Mouse (Mus musculus) kidney, embryonic 14.5 days (tissue): ENCODE results near the gene Kcnn3. TPM values are rescaled to one million over a fixed set of nuclear protein-coding genes. Genes with fewer than 3 reads are reported as not detected.

ENCODE experiments used
- ATAC-seq: fragments of 200-750 bp; cut with Nextera tagmentation; 2 replicates; pipeline ENCODE4 v1.8.0; 2017; ENCODE audit warnings: moderate number of reproducible peaks, mild to moderate bottlenecking, moderate TSS enrichment, moderate library complexity; ENCODE audit not compliant: low FRiP score, low TSS enrichment
- H3K27ac ChIP-seq: fragments of 300-500 bp; sonication (generic); 2 replicates; pipeline ENCODE4 v1.5.1; 2014; ENCODE audit warnings: low read depth, mild to moderate bottlenecking, low read length, moderate library complexity, mixed read lengths
- H3K27me3 ChIP-seq: fragments of 300-500 bp; sonication (generic); 2 replicates; pipeline ENCODE4 v1.6.1; 2014; ENCODE audit warnings: mild to moderate bottlenecking, low read length; ENCODE audit not compliant: control insufficient read depth, insufficient read depth
- H3K36me3 ChIP-seq: fragments of 300-500 bp; sonication (generic); 2 replicates; pipeline ENCODE4 v1.6.1; 2014; ENCODE audit warnings: low read length, mixed read lengths; ENCODE audit not compliant: control insufficient read depth, insufficient read depth
- H3K4me1 ChIP-seq: fragments of 300-500 bp; sonication (generic); 2 replicates; pipeline ENCODE4 v1.6.1; 2014; ENCODE audit warnings: low read length, mixed read lengths; ENCODE audit not compliant: control insufficient read depth, insufficient read depth
- H3K4me2 ChIP-seq: fragments of 300-500 bp; sonication (generic); replicated peaks from 2 replicates; pipeline ENCODE4 v1.6.1; 2014; ENCODE audit warnings: low read depth, mild to moderate bottlenecking, low read length
- H3K4me3 ChIP-seq: fragments of 300-500 bp; sonication (generic); 2 replicates; pipeline ENCODE4 v1.5.1; 2014; ENCODE audit warnings: mild to moderate bottlenecking, low read length
- H3K9ac ChIP-seq: fragments of 300-500 bp; sonication (generic); 2 replicates; pipeline ENCODE4 v1.6.1; 2014; ENCODE audit warnings: low read depth, mild to moderate bottlenecking, low read length, moderate library complexity
- H3K9me3 ChIP-seq: fragments of 300-500 bp; sonication (generic); 2 replicates; pipeline ENCODE4 v1.6.1; 2016; ENCODE audit warnings: low read length; ENCODE audit not compliant: control insufficient read depth
- WGBS: fragments of 180-500 bp; shearing (Covaris S2); extraction: QIAGEN DNeasy Blood & Tissue Kit; methylation state at CpG from one replicate; pipeline ENCODE4 v1.1.7; 2014; 5-methylcytosine and 5-hydroxymethylcytosine counted together
- polyA plus RNA-seq: library from polyadenylated mRNA; unstranded; fragments of >200 nt; fragmentation: Nextera tagmentation; extraction: Ambion mirVana; gene quantifications from 2 replicates; pipeline ENCODE4 v1.2.1, GENCODE M21; 2014

Gene Kcnn3
- polyA plus RNA-seq, 1 experiment from 2014 or later, result 2.1 TPM

DNA sequence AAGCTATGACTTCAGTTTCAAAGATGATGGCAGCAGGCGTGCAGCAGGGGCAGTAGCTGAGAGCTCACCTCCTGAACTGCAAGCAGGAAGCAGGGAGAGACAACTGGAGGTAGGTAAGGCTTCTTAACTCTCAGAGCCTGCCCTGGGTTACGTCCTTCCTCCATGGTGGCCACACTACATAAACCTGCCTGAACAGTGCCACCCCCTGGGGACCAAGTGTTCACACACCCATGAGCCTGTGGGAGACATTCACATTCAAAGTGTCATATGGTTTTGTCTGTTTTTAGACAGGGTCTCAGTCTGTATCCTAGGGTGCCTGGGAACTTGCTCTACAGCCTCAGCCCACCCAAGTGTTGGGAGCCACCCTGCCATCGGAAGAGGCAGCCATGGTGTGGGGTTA, 29.2 kb upstream of the Kcnn3 start:
- WGBS, result 91% methylated on average over 3 of the region's 3 CpGs
- Histone ChIP-seq H3K4me1 (no peaks in the 10 kb centered on the region), H3K4me3 (no peak overlapping the region), H3K27me3 (no peaks in the 10 kb centered on the region), H3K9ac (no peak overlapping the region), H3K36me3 (no peaks in the 10 kb centered on the region), H3K27ac (no peak overlapping the region), H3K9me3 (no peaks in the 10 kb centered on the region; the same call in 1 of the 2 replicates), H3K4me2 (no peak overlapping the region)
- no peak for ATAC-seq

DNA sequence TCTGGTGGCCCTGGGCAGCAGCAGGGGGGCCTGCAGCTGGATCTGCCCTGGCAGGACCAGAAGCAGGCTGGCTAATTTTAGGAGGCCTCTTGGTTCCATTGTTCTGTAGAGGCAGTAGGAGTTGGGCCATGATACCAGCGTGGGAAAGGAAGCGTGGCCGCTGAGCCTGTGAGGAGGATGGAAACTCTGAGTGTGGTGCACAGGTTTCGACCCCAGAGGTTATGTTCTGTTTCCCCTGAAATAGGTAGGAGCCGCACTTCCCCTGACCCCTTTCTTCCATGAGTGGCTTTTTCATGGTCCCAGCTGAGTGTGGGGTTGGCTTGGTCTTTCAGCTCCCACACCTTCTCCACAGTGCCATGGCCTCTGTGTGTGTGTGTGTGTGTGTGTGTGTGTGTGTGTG, 28.4 kb upstream of the Kcnn3 start:
- H3K36me3 ChIP-seq, result no peaks in the 10 kb centered on the region
- no peaks in the 10 kb centered on the region for H3K27me3 ChIP-seq
- 75% methylated on average over 5 of the region's 5 CpGs for WGBS
- H3K4me1 ChIP-seq, result no peaks in the 10 kb centered on the region
- no peaks in the 10 kb centered on the region; the same call in 1 of the 2 replicates for H3K9me3 ChIP-seq
- H3K4me3 ChIP-seq, result no peak overlapping the region
- ATAC-seq, result no peak
- no peak overlapping the region for H3K4me2 ChIP-seq
- no peak overlapping the region for H3K27ac ChIP-seq
- no peak overlapping the region for H3K9ac ChIP-seq

DNA sequence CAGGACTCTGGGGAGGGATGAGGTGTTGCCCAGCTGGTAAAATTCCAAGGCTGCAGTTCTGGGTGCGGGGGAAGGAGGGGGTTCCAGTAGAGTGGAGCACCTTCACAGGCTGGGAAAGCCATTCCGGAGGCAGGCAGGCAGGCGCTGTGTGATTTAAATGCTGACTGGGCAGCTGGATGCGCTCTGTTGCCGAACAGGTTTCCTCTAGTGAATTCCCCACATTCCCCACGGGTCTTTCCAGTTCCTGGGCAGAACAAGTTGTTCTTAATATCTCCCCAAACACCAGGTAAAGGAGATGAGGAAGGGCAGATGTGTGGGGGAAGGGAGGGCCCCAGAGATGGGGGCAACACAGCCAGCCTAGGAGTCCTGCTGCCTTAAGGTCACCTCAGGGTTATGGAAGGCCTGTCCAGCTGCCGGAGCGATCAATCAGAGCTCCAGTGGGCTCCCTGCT, 27.2 kb upstream of the Kcnn3 start:
- H3K4me2 ChIP-seq, result no peak overlapping the region
- no peaks in the 10 kb centered on the region for H3K36me3 ChIP-seq
- H3K9ac ChIP-seq, result no peak overlapping the region
- H3K4me1 ChIP-seq, result no peaks in the 10 kb centered on the region
- ATAC-seq, result peak; percentile 71
- no peaks in the 10 kb centered on the region; the same call in 1 of the 2 replicates for H3K9me3 ChIP-seq
- WGBS, result 23% methylated on average over 8 of the region's 8 CpGs
- H3K27me3 ChIP-seq, result no peaks in the 10 kb centered on the region
- no peak overlapping the region for H3K4me3 ChIP-seq
- H3K27ac ChIP-seq, result peak overlapping the region; percentile 44

DNA sequence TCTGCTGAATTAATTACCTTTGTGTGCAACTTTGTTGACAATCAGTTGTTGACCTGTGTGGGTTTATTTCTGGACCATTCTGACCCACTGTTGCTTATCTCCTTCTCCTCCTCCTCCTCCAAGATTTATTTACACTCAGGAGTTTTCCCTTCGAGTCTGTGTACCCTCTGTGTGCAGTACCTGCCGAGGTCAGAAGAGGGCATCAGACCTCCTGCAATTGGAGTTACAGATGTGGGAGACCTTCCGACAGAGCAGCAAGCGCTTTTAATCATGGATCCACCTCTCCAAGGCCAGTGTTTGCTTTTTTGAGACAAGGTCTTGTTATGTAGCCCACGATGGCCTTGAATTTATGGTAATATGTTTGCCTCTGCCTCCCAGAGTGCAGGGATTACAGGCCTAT, 25.3 kb upstream of the Kcnn3 start:
- H3K9me3 ChIP-seq, result no peaks in the 10 kb centered on the region; the same call in 1 of the 2 replicates
- no peak overlapping the region for H3K4me3 ChIP-seq
- no peak overlapping the region for H3K27ac ChIP-seq
- no peaks in the 10 kb centered on the region for H3K27me3 ChIP-seq
- no peaks in the 10 kb centered on the region for H3K36me3 ChIP-seq
- 89% methylated on average over 5 of the region's 5 CpGs for WGBS
- H3K9ac ChIP-seq, result no peak overlapping the region
- no peaks in the 10 kb centered on the region for H3K4me1 ChIP-seq
- no peak overlapping the region for H3K4me2 ChIP-seq
- ATAC-seq, result no peak

DNA sequence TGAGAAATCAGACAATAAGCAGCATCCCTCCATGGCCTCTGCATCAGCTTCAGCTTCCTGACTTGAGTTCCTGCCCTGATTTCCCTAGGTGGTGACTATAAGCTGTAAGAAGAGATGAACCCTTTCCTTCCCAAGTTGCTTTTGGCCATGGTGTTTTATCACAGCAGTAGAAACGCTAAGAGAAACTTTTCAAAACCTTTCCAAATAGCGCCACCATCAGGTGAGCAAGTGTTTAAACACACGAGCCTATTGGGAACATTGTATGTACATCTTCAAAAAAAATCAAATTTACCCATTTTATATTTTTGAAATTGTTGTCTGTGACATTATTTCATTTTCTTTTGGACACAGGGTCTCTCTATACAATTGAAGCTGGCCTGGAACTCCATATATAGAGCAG, 23.6 kb upstream of the Kcnn3 start:
- Histone ChIP-seq H3K36me3 (no peaks in the 10 kb centered on the region), H3K9me3 (no peaks in the 10 kb centered on the region; the same call in 1 of the 2 replicates), H3K9ac (no peak overlapping the region), H3K4me2 (no peak overlapping the region), H3K4me1 (no peaks in the 10 kb centered on the region), H3K27ac (no peak overlapping the region), H3K27me3 (no peaks in the 10 kb centered on the region), H3K4me3 (no peak overlapping the region)
- 75% methylated on average over 3 of the region's 3 CpGs for WGBS
- no peak for ATAC-seq

DNA sequence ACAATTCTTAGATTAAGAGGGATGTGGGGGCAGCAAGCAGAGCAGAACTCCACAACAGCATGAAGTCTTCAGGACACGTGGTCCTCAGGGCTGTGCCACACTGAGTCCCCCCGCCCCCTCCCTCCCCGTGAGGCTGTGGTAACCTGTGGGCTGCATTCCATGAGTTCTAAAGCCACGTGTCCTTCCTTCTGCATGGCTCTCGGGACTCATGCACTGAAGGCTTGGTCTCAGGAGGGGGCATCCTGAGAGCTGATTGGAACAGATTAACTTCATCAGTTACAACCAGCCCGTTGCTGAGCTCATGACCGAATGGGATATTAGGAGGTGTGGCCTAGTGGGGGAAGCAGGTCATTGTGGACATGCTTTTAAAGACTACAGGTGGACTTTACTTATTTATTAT, 20.3 kb upstream of the Kcnn3 start:
- Histone ChIP-seq H3K9me3 (no peaks in the 10 kb centered on the region; the same call in 1 of the 2 replicates), H3K4me2 (no peak overlapping the region), H3K36me3 (no peaks in the 10 kb centered on the region), H3K4me1 (no peaks in the 10 kb centered on the region), H3K27ac (no peak overlapping the region), H3K27me3 (no peaks in the 10 kb centered on the region), H3K4me3 (no peak overlapping the region), H3K9ac (no peak overlapping the region)
- WGBS, result 57% methylated on average over 7 of the region's 7 CpGs
- no peak for ATAC-seq

DNA sequence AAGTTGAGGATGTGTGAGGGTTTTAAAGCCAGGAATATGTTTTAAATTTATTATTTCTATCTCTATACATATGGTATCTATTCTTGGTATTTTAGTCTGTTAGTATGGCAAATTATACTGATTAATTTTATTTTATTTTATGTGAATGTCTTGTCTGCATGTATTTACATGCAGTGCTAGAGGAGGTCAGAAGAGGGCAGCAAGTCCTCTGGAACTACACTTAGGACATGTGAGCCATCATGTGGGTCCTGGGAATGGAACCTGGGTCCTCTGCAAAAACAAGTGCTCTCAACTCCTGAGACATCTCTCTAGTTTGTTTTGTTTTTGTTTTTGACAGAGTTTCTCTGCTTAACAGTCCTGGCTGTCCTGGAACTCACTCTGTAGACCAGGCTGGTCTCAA, 18.5 kb upstream of the Kcnn3 start:
- no peak for ATAC-seq
- Histone ChIP-seq H3K27me3 (no peaks in the 10 kb centered on the region), H3K4me3 (no peak overlapping the region)

DNA sequence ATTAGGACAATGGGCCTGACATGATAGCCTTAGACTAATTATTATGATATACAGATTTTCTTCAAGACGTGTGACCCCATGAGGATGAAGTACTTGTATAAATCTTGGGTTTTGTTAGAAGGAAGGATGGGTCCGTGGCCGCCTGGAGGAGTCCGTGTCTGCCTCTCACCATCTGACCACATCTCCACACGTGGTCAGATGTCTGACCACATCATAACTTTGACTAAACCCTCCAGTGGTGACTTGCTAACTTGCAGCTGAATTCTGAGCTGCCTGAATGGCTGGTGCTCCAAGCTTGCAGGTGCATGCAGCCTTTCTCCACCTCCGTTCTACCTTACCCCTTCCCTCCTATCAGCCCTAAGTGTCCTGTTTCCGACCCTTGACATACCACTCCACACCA, 17.4 kb upstream of the Kcnn3 start:
- H3K4me1 ChIP-seq, result no peaks in the 10 kb centered on the region
- H3K27me3 ChIP-seq, result no peaks in the 10 kb centered on the region
- no peak overlapping the region for H3K27ac ChIP-seq
- H3K9ac ChIP-seq, result no peak overlapping the region
- 73% methylated on average over 7 of the region's 7 CpGs for WGBS
- H3K4me3 ChIP-seq, result no peak overlapping the region
- no peak overlapping the region for H3K4me2 ChIP-seq
- no peaks in the 10 kb centered on the region for H3K36me3 ChIP-seq
- no peaks in the 10 kb centered on the region for H3K9me3 ChIP-seq
- no peak for ATAC-seq

More for the DNA sequence above, 18.5 kb upstream of the Kcnn3 start:
- no peak overlapping the region for H3K27ac ChIP-seq
- no peak overlapping the region for H3K4me2 ChIP-seq
- H3K4me1 ChIP-seq, result no peaks in the 10 kb centered on the region
- H3K36me3 ChIP-seq, result no peaks in the 10 kb centered on the region
- H3K9ac ChIP-seq, result no peak overlapping the region
- no peaks in the 10 kb centered on the region for H3K9me3 ChIP-seq

DNA sequence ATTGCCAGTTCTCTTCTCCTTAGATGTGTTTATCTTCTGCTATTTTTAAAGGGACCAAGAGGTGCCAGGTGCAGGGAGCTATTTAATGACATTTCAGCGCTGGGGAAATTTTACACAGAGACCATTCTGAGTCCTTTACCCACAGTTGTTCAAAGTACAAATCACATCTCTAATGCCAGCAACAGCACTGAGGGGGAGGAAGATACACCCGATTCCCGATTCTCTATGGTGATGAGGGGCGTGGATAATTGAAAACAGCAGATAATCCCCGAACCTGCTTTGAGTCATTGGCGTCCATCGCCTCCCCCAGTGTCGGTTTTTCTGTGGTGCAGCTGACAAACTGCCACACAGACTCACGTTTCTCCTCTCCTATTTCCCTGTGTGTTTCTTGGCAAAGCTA, 11.9 kb upstream of the Kcnn3 start:
- H3K4me2 ChIP-seq, result no peak overlapping the region
- H3K27me3 ChIP-seq, result no peaks in the 10 kb centered on the region
- no peaks in the 10 kb centered on the region for H3K4me1 ChIP-seq
- no peak overlapping the region for H3K9ac ChIP-seq
- H3K9me3 ChIP-seq, result no peaks in the 10 kb centered on the region
- H3K27ac ChIP-seq, result no peak overlapping the region
- 27% methylated on average over 9 of the region's 9 CpGs for WGBS
- no peak for ATAC-seq
- H3K4me3 ChIP-seq, result no peak overlapping the region
- H3K36me3 ChIP-seq, result no peaks in the 10 kb centered on the region
